Mouse (Mus musculus): Measurements from ENCODE around the gene Slc27a2. TPM values are rescaled to one million over a fixed set of nuclear protein-coding genes. Genes with fewer than 3 reads are reported as not detected.

Slc27a2 gene
- polyA plus RNA-seq, 1 experiment from 2014 or later, result 41.1 TPM

- no peak overlapping the region for H3K27ac ChIP-seq (ENCODE audit: low read depth, low read length)
- no peak overlapping the region for H3K9ac ChIP-seq (ENCODE audit: low read depth, low read length)
- H3K4me3 ChIP-seq (ENCODE audit: low read depth, low read length), result no peak overlapping the region
- no peak for TF ChIP-seq CTCF (IDR thresholded peaks at IDR 0.05; ENCODE audit: low read depth)
- no peaks in the 10 kb centered on the region for H3K4me1 ChIP-seq (replicated peaks; ENCODE audit: control insufficient read depth, insufficient read depth, low read length)
- H3K36me3 ChIP-seq (ENCODE audit: control insufficient read depth, insufficient read depth), result no peaks in the 10 kb centered on the region
- WGBS, result 88% methylated on average over 8 of the region's 8 CpGs
- no peaks in the 10 kb centered on the region for H3K27me3 ChIP-seq (replicated peaks; ENCODE audit: control insufficient read depth, insufficient read depth, low read length)
- no peaks in the 10 kb centered on the region for H3K9me3 ChIP-seq (ENCODE audit: control insufficient read depth)
- H3K4me2 ChIP-seq (replicated peaks; ENCODE audit: low read depth), result no peak overlapping the region
- ATAC-seq, result no peak
Measured at GRCm38 (mm10) chr2:126527461-126527860, 24.7 kb upstream of the Slc27a2 start.

- 87% methylated on average over 3 of the region's 3 CpGs for WGBS
Measured at GRCm38 (mm10) chr2:126530581-126530980, 21.6 kb upstream of the Slc27a2 start.

GRCm38 (mm10) chr2:126537654-126538053 lies 14.6 kb upstream of the Slc27a2 start:
- H3K27ac ChIP-seq (ENCODE audit: low read depth, low read length), result no peak overlapping the region
- H3K4me1 ChIP-seq (replicated peaks; ENCODE audit: control insufficient read depth, insufficient read depth, low read length), result no peaks in the 10 kb centered on the region
- no peak overlapping the region for H3K4me2 ChIP-seq (replicated peaks; ENCODE audit: low read depth)
- no peaks in the 10 kb centered on the region for H3K27me3 ChIP-seq (replicated peaks; ENCODE audit: control insufficient read depth, insufficient read depth, low read length)
- no peak overlapping the region for H3K4me3 ChIP-seq (ENCODE audit: low read depth, low read length)
- ATAC-seq, result no peak
- no peaks in the 10 kb centered on the region for H3K9me3 ChIP-seq (ENCODE audit: control insufficient read depth)
- TF ChIP-seq CTCF (IDR thresholded peaks at IDR 0.05; ENCODE audit: low read depth), result no peak
- no peak overlapping the region for H3K9ac ChIP-seq (ENCODE audit: low read depth, low read length)
- no peaks in the 10 kb centered on the region for H3K36me3 ChIP-seq (ENCODE audit: control insufficient read depth, insufficient read depth)

More at GRCm38 (mm10) chr2:126530581-126530980, 21.6 kb upstream of the Slc27a2 start:
- Histone ChIP-seq H3K27ac (ENCODE audit: low read depth, low read length) (no peak overlapping the region), H3K9ac (ENCODE audit: low read depth, low read length) (no peak overlapping the region), H3K4me2 (replicated peaks; ENCODE audit: low read depth) (no peak overlapping the region), H3K27me3 (replicated peaks; ENCODE audit: control insufficient read depth, insufficient read depth, low read length) (no peaks in the 10 kb centered on the region), H3K36me3 (ENCODE audit: control insufficient read depth, insufficient read depth) (no peaks in the 10 kb centered on the region), H3K4me3 (ENCODE audit: low read depth, low read length) (no peak overlapping the region), H3K9me3 (ENCODE audit: control insufficient read depth) (no peaks in the 10 kb centered on the region), H3K4me1 (replicated peaks; ENCODE audit: control insufficient read depth, insufficient read depth, low read length) (no peaks in the 10 kb centered on the region)
- no peak for TF ChIP-seq CTCF (IDR thresholded peaks at IDR 0.05; ENCODE audit: low read depth)
- ATAC-seq, result no peak

GRCm38 (mm10) chr2:126540390-126540925 lies 11.7 kb upstream of the Slc27a2 start:
- TF ChIP-seq CTCF (IDR thresholded peaks at IDR 0.05; ENCODE audit: low read depth), result no peak
- H3K36me3 ChIP-seq (ENCODE audit: control insufficient read depth, insufficient read depth), result no peaks in the 10 kb centered on the region
- H3K4me3 ChIP-seq (ENCODE audit: low read depth, low read length), result no peak overlapping the region
- 70% methylated on average over 6 of the region's 6 CpGs for WGBS
- no peak overlapping the region for H3K4me2 ChIP-seq (replicated peaks; ENCODE audit: low read depth)
- no peaks in the 10 kb centered on the region for H3K4me1 ChIP-seq (replicated peaks; ENCODE audit: control insufficient read depth, insufficient read depth, low read length)
- H3K27me3 ChIP-seq (replicated peaks; ENCODE audit: control insufficient read depth, insufficient read depth, low read length), result no peaks in the 10 kb centered on the region
- H3K9me3 ChIP-seq (ENCODE audit: control insufficient read depth), result no peaks in the 10 kb centered on the region
- H3K27ac ChIP-seq (ENCODE audit: low read depth, low read length), result no peak overlapping the region
- ATAC-seq, result no peak
- H3K9ac ChIP-seq (ENCODE audit: low read depth, low read length), result no peak overlapping the region

GRCm38 (mm10) chr2:126542211-126542610 lies 10.0 kb upstream of the Slc27a2 start:
- 85% methylated on average over 5 of the region's 5 CpGs for WGBS
- no peak overlapping the region for H3K9ac ChIP-seq (ENCODE audit: low read depth, low read length)

GRCm38 (mm10) chr2:126545297-126545696 lies 6.9 kb upstream of the Slc27a2 start:
- TF ChIP-seq CTCF (IDR thresholded peaks at IDR 0.05; ENCODE audit: low read depth), result no peak
- Histone ChIP-seq H3K4me1 (replicated peaks; ENCODE audit: control insufficient read depth, insufficient read depth, low read length) (no peaks in the 10 kb centered on the region), H3K36me3 (ENCODE audit: control insufficient read depth, insufficient read depth) (no peaks in the 10 kb centered on the region), H3K4me2 (replicated peaks; ENCODE audit: low read depth) (no peak overlapping the region), H3K9ac (ENCODE audit: low read depth, low read length) (no peak overlapping the region), H3K4me3 (ENCODE audit: low read depth, low read length) (no peak overlapping the region), H3K27me3 (replicated peaks; ENCODE audit: control insufficient read depth, insufficient read depth, low read length) (no peaks in the 10 kb centered on the region), H3K27ac (ENCODE audit: low read depth, low read length) (no peak overlapping the region), H3K9me3 (ENCODE audit: control insufficient read depth) (no peaks in the 10 kb centered on the region)
- ATAC-seq, result no peak
- WGBS, result 43% methylated on average over 5 of the region's 5 CpGs

More at GRCm38 (mm10) chr2:126542211-126542610, 10.0 kb upstream of the Slc27a2 start:
- Histone ChIP-seq H3K9me3 (ENCODE audit: control insufficient read depth) (no peaks in the 10 kb centered on the region), H3K27me3 (replicated peaks; ENCODE audit: control insufficient read depth, insufficient read depth, low read length) (no peaks in the 10 kb centered on the region), H3K4me2 (replicated peaks; ENCODE audit: low read depth) (no peak overlapping the region), H3K27ac (ENCODE audit: low read depth, low read length) (no peak overlapping the region), H3K4me1 (replicated peaks; ENCODE audit: control insufficient read depth, insufficient read depth, low read length) (no peaks in the 10 kb centered on the region), H3K36me3 (ENCODE audit: control insufficient read depth, insufficient read depth) (no peaks in the 10 kb centered on the region), H3K4me3 (ENCODE audit: low read depth, low read length) (no peak overlapping the region)
- ATAC-seq, result no peak
- TF ChIP-seq CTCF (IDR thresholded peaks at IDR 0.05; ENCODE audit: low read depth), result no peak

- 66% methylated on average over 3 of the region's 3 CpGs for WGBS
- no peaks in the 10 kb centered on the region for H3K4me1 ChIP-seq (replicated peaks; ENCODE audit: control insufficient read depth, insufficient read depth, low read length)
- TF ChIP-seq CTCF (IDR thresholded peaks at IDR 0.05; ENCODE audit: low read depth), result no peak
Measured at GRCm38 (mm10) chr2:126546392-126546791, 5.8 kb upstream of the Slc27a2 start.

More at GRCm38 (mm10) chr2:126546392-126546791, 5.8 kb upstream of the Slc27a2 start:
- Histone ChIP-seq H3K4me2 (replicated peaks; ENCODE audit: low read depth) (no peak overlapping the region), H3K36me3 (ENCODE audit: control insufficient read depth, insufficient read depth) (no peaks in the 10 kb centered on the region), H3K9ac (ENCODE audit: low read depth, low read length) (no peak overlapping the region), H3K4me3 (ENCODE audit: low read depth, low read length) (no peak overlapping the region), H3K9me3 (ENCODE audit: control insufficient read depth) (no peaks in the 10 kb centered on the region), H3K27me3 (replicated peaks; ENCODE audit: control insufficient read depth, insufficient read depth, low read length) (no peaks in the 10 kb centered on the region), H3K27ac (ENCODE audit: low read depth, low read length) (no peak overlapping the region)
- ATAC-seq, result no peak

Data from intestine, postnatal 0 days (tissue).